Mouse (Mus musculus) small intestine, adult 2 months (tissue): Measurements from ENCODE around the gene Cd248.

Experiments
- CTCF ChIP-seq: fragments of 200-500 bp; IDR thresholded peaks from 2 replicates; pipeline ENCODE4 v1.5.1; 2012; ENCODE audit warnings: low read depth, mild to moderate bottlenecking, control low read depth, inconsistent platforms, low read length, moderate library complexity, mixed read lengths; ENCODE audit not compliant: insufficient replicate concordance, insufficient read length; ENCODE audit errors: extremely low read depth
- POLR2A ChIP-seq: fragments of 200-500 bp; IDR thresholded peaks from 2 replicates; pipeline ENCODE4 v1.6.1; 2012; ENCODE audit warnings: low read depth, mild to moderate bottlenecking, control low read depth, inconsistent platforms, low read length, moderate library complexity

GRCm38 (mm10) chr19:5089324-5089723, 21.4 kb downstream of the Cd248 start:
- TF ChIP-seq CTCF (no peak), POLR2A (no peak)
